ENCODE assay signal across 11 mouse cellular contexts in genomic region chr3:117153011-117153473, GRCm38 (mm10).
DNase-seq lines count a peak whose midpoint lies in the region; ATAC-seq and TF ChIP-seq lines count a peak whose summit lies in the region.
"Had no signal": no experiment of that assay in that cellular context is flagged by ENCODE, and none has a peak within 500 bp of the region (broad histone marks: within the 10 kb centered on the region; RNA-seq: fewer than 3 reads in every experiment).

No protein-coding gene starts in this region.

- H3K9ac ChIP-seq in heart, adult 2 months (ENCODE audit: low read depth, low read length): no peak overlapping the region
- no peak overlapping the region for H3K9ac ChIP-seq in lung, embryonic 14.5 days

- H3K27ac ChIP-seq in heart, adult 2 months: no peak overlapping the region
- H3K27ac ChIP-seq in lung, embryonic 14.5 days (ENCODE audit: low read depth): no peak overlapping the region
- peak overlapping the region; percentile 69 for H3K27ac ChIP-seq in olfactory bulb, adult 2 months (ENCODE audit: insufficient read depth, low read depth, low read length)
- H3K27ac ChIP-seq: macrophage had no signal

- no peak for ATAC-seq in lung, embryonic 14.5 days (ENCODE audit: insufficient read depth)

- no peaks in the 10 kb centered on the region for H3K36me3 ChIP-seq in heart, adult 2 months (ENCODE audit: control insufficient read depth, insufficient read depth, low read length)
- H3K36me3 ChIP-seq in lung, embryonic 14.5 days (ENCODE audit: insufficient read depth): no peaks in the 10 kb centered on the region

- no peaks in the 10 kb centered on the region; the same call in 1 of the 2 replicates for H3K4me1 ChIP-seq in heart, adult 2 months (ENCODE audit: control insufficient read depth, insufficient read depth, low read length)
- H3K4me1 ChIP-seq in lung, embryonic 14.5 days (ENCODE audit: insufficient read depth): no peaks in the 10 kb centered on the region
- no peaks in the 10 kb centered on the region for H3K4me1 ChIP-seq in olfactory bulb, adult 2 months (ENCODE audit: control insufficient read depth, insufficient read depth, low read length)

- H3K4me2 ChIP-seq in lung, embryonic 14.5 days: no peak overlapping the region

- WGBS in heart, adult 2 months: 34% methylated on average over 2 of the region's 2 CpGs
- WGBS in lung, embryonic 14.5 days: 54% methylated on average over 2 of the region's 2 CpGs
- WGBS in olfactory bulb, adult 2 months: 15% methylated on average over 2 of the region's 2 CpGs

- TF ChIP-seq POLR2A in heart, adult 2 months (IDR thresholded peaks at IDR 0.05; ENCODE audit: insufficient read depth, low read depth, low read length): no peak
- no peak for TF ChIP-seq POLR2A in olfactory bulb, adult 2 months (IDR thresholded peaks at IDR 0.05; ENCODE audit: insufficient read depth, low read depth, low read length)

- H3K79me2 ChIP-seq in heart, adult 2 months (replicated peaks; ENCODE audit: control insufficient read depth, insufficient read depth, low read length): no peaks in the 10 kb centered on the region

- intact Hi-C loops in heart, adult 2 months (cut with DNase I): loop anchor here (2.0 kb wide), 1 partner anchor 286 kb away; no protein-coding TSS in a partner anchor

- no peak for DNase-seq in heart, adult 2 months
- no peak for DNase-seq in heart, postnatal 4 days
- peak; percentile 55 for DNase-seq in lung, embryonic 14.5 days
- DNase-seq in lung, postnatal 36 days: no peak
- DNase-seq in brain, embryonic 18.5 days (ENCODE audit: low read depth, low spot score): peak; percentile 56
- DNase-seq in right cerebral cortex, postnatal 4 days: no peak
- DNase-seq in adrenal gland, postnatal 14 days: no peak
- DNase-seq: thymus, postnatal 14 days had no signal

- TF ChIP-seq CTCF in heart, adult 2 months (IDR thresholded peaks at IDR 0.05): peak; percentile 66
- peak; percentile 48 for TF ChIP-seq CTCF in lung, embryonic 14.5 days (IDR thresholded peaks at IDR 0.05; ENCODE audit: low read depth)
- TF ChIP-seq CTCF in olfactory bulb, adult 2 months (IDR thresholded peaks at IDR 0.05; ENCODE audit: insufficient read depth, low read depth, low read length): no peak

- no peaks in the 10 kb centered on the region for H3K27me3 ChIP-seq in heart, adult 2 months (ENCODE audit: control insufficient read depth, insufficient read depth, low read length)
- H3K27me3 ChIP-seq in lung, embryonic 14.5 days (ENCODE audit: insufficient read depth, low read length): no peaks in the 10 kb centered on the region
- H3K27me3 ChIP-seq: Patski had no signal

- no peaks in the 10 kb centered on the region for H3K9me3 ChIP-seq in lung, embryonic 14.5 days (ENCODE audit: low read depth, low read length)

- TF ChIP-seq EP300 in heart, adult 2 months (IDR thresholded peaks at IDR 0.05; ENCODE audit: insufficient read depth, low read depth, low read length): no peak

- H3K4me3 ChIP-seq in heart, adult 2 months: no peak overlapping the region
- no peak overlapping the region for H3K4me3 ChIP-seq in lung, embryonic 14.5 days (ENCODE audit: low read depth, low read length)
- H3K4me3 ChIP-seq in olfactory bulb, adult 2 months (ENCODE audit: insufficient read depth, low read depth, low read length): no peak overlapping the region

Comparison
In these comparisons a context has a peak if more than half of its experiments do, and no peak if none do; other contexts are left out.
1. DNase-seq: peak in lung, embryonic 14.5 days (single experiment) and brain, embryonic 18.5 days (single experiment); none in heart, adult 2 months (0 of 2), heart, postnatal 4 days (single experiment), lung, postnatal 36 days (single experiment), right cerebral cortex, postnatal 4 days (single experiment) and adrenal gland, postnatal 14 days (single experiment).